Mouse (Mus musculus): ENCODE results near the gene Mrps17.

Mrps17 gene

GRCm38 (mm10) chr5:129740976-129741375 is 25.7 kb downstream of the Mrps17 start:
- DNase-seq (ENCODE audit: low read depth in 1 of 2, low spot score in 2 of 2) = no peak

GRCm38 (mm10) chr5:129742903-129743488 is 27.7 kb downstream of the Mrps17 start:
- DNase-seq (ENCODE audit: low read depth in 1 of 2, low spot score in 2 of 2) = no peak

GRCm38 (mm10) chr5:129744050-129744449 is 28.8 kb downstream of the Mrps17 start:
- DNase-seq (ENCODE audit: low read depth in 1 of 2, low spot score in 2 of 2) = no peak

- no peak for DNase-seq (ENCODE audit: low read depth in 1 of 2, low spot score in 2 of 2)
These were observed 41.6 kb downstream of the Mrps17 start for GRCm38 (mm10) chr5:129756886-129757285.

- DNase-seq (ENCODE audit: low read depth in 1 of 2, low spot score in 2 of 2) = no peak
These were observed 44.7 kb downstream of the Mrps17 start for GRCm38 (mm10) chr5:129759929-129760480.

- no peak for DNase-seq (ENCODE audit: low read depth in 1 of 2, low spot score in 2 of 2)
These were observed 46.7 kb downstream of the Mrps17 start for GRCm38 (mm10) chr5:129761865-129762540.

GRCm38 (mm10) chr5:129770443-129771355 is 55.4 kb downstream of the Mrps17 start:
- no peak for DNase-seq (ENCODE audit: low read depth in 1 of 2, low spot score in 2 of 2)

All from monocyte, adult 2 months (primary cell).